Mouse (Mus musculus): ENCODE results near the gene 1500011B03Rik. TPM values are rescaled to one million over a fixed set of nuclear protein-coding genes. Genes with fewer than 3 reads are reported as not detected.

Gene 1500011B03Rik
- polyA plus RNA-seq, 1 experiment: 53.8 TPM

- H3K36me3 ChIP-seq (ENCODE audit: control insufficient read depth, insufficient read depth, low read length): no peaks in the 10 kb centered on the region
- WGBS: 87% methylated on average over 12 of the region's 12 CpGs
- H3K27ac ChIP-seq (ENCODE audit: control insufficient read depth, insufficient read depth, low read length): no peak overlapping the region
- no peak for DNase-seq
- no peaks in the 10 kb centered on the region for H3K27me3 ChIP-seq (ENCODE audit: control insufficient read depth, insufficient read depth, low read length)
- TF ChIP-seq CTCF (IDR thresholded peaks at IDR 0.05; ENCODE audit: borderline replicate concordance, control insufficient read depth, extremely low read depth, insufficient read depth, low read length, poor library complexity) (no peak), POLR2A (IDR thresholded peaks at IDR 0.05; ENCODE audit: control insufficient read depth, extremely low read depth, insufficient read depth, low read length, poor library complexity) (no peak)
- peaks cover 13% of the 10 kb centered on the region for H3K4me1 ChIP-seq (replicated peaks; ENCODE audit: control insufficient read depth, insufficient read depth, low read length)
- H3K4me3 ChIP-seq (ENCODE audit: control insufficient read depth, insufficient read depth, low read length): no peak overlapping the region
Observed at GRCm38 (mm10) chr5:114827427-114827826, 4.2 kb upstream of the 1500011B03Rik start.

GRCm38 (mm10) chr5:114825978-114826691 lies 2.9 kb upstream of the 1500011B03Rik start:
- H3K4me3 ChIP-seq (ENCODE audit: control insufficient read depth, insufficient read depth, low read length): peak overlapping the region; percentile 49
- peaks cover 13% of the 10 kb centered on the region for H3K4me1 ChIP-seq (replicated peaks; ENCODE audit: control insufficient read depth, insufficient read depth, low read length)
- 12% methylated on average over 27 of the region's 27 CpGs for WGBS
- H3K27ac ChIP-seq (ENCODE audit: control insufficient read depth, insufficient read depth, low read length): peak overlapping the region; percentile 53; the same call in 1 of the 2 replicates
- no peak for TF ChIP-seq CTCF (IDR thresholded peaks at IDR 0.05; ENCODE audit: borderline replicate concordance, control insufficient read depth, extremely low read depth, insufficient read depth, low read length, poor library complexity)
- TF ChIP-seq POLR2A (IDR thresholded peaks at IDR 0.05; ENCODE audit: control insufficient read depth, extremely low read depth, insufficient read depth, low read length, poor library complexity): no peak
- H3K27me3 ChIP-seq (ENCODE audit: control insufficient read depth, insufficient read depth, low read length): no peaks in the 10 kb centered on the region
- peak; percentile 82 for DNase-seq
- H3K36me3 ChIP-seq (ENCODE audit: control insufficient read depth, insufficient read depth, low read length): no peaks in the 10 kb centered on the region

GRCm38 (mm10) chr5:114824197-114824596 lies 929 bp upstream of the 1500011B03Rik start:
- TF ChIP-seq CTCF (IDR thresholded peaks at IDR 0.05; ENCODE audit: borderline replicate concordance, control insufficient read depth, extremely low read depth, insufficient read depth, low read length, poor library complexity): peak; percentile 96; the same call in 1 of the 2 replicates
- no peak for TF ChIP-seq POLR2A (IDR thresholded peaks at IDR 0.05; ENCODE audit: control insufficient read depth, extremely low read depth, insufficient read depth, low read length, poor library complexity)
- peaks cover 13% of the 10 kb centered on the region for H3K4me1 ChIP-seq (replicated peaks; ENCODE audit: control insufficient read depth, insufficient read depth, low read length)
- H3K27ac ChIP-seq (ENCODE audit: control insufficient read depth, insufficient read depth, low read length): no peak overlapping the region
- peak; percentile 48 for DNase-seq
- no peaks in the 10 kb centered on the region for H3K36me3 ChIP-seq (ENCODE audit: control insufficient read depth, insufficient read depth, low read length)
- WGBS: 8% methylated on average over 9 of the region's 9 CpGs
- H3K4me3 ChIP-seq (ENCODE audit: control insufficient read depth, insufficient read depth, low read length): no peak overlapping the region
- H3K27me3 ChIP-seq (ENCODE audit: control insufficient read depth, insufficient read depth, low read length): no peaks in the 10 kb centered on the region

- H3K27me3 ChIP-seq (ENCODE audit: control insufficient read depth, insufficient read depth, low read length): no peaks in the 10 kb centered on the region
- H3K4me3 ChIP-seq (ENCODE audit: control insufficient read depth, insufficient read depth, low read length): no peak overlapping the region
- no peaks in the 10 kb centered on the region; the same call in 1 of the 2 replicates for H3K4me1 ChIP-seq (replicated peaks; ENCODE audit: control insufficient read depth, insufficient read depth, low read length)
- DNase-seq: no peak
- 80% methylated on average over 11 of the region's 11 CpGs for WGBS
- no peaks in the 10 kb centered on the region for H3K36me3 ChIP-seq (ENCODE audit: control insufficient read depth, insufficient read depth, low read length)
- TF ChIP-seq POLR2A (IDR thresholded peaks at IDR 0.05; ENCODE audit: control insufficient read depth, extremely low read depth, insufficient read depth, low read length, poor library complexity) (no peak), CTCF (IDR thresholded peaks at IDR 0.05; ENCODE audit: borderline replicate concordance, control insufficient read depth, extremely low read depth, insufficient read depth, low read length, poor library complexity) (no peak)
- H3K27ac ChIP-seq (ENCODE audit: control insufficient read depth, insufficient read depth, low read length): no peak overlapping the region
Observed at GRCm38 (mm10) chr5:114818124-114818523, 5.1 kb downstream of the 1500011B03Rik start.

- H3K4me1 ChIP-seq (replicated peaks; ENCODE audit: control insufficient read depth, insufficient read depth, low read length): peaks cover 4% of the 10 kb centered on the region
- no peak overlapping the region for H3K27ac ChIP-seq (ENCODE audit: control insufficient read depth, insufficient read depth, low read length)
- H3K27me3 ChIP-seq (ENCODE audit: control insufficient read depth, insufficient read depth, low read length): no peaks in the 10 kb centered on the region
- TF ChIP-seq POLR2A (IDR thresholded peaks at IDR 0.05; ENCODE audit: control insufficient read depth, extremely low read depth, insufficient read depth, low read length, poor library complexity): no peak
- TF ChIP-seq CTCF (IDR thresholded peaks at IDR 0.05; ENCODE audit: borderline replicate concordance, control insufficient read depth, extremely low read depth, insufficient read depth, low read length, poor library complexity): no peak
- H3K36me3 ChIP-seq (ENCODE audit: control insufficient read depth, insufficient read depth, low read length): no peaks in the 10 kb centered on the region
- WGBS: 85% methylated on average over 6 of the region's 6 CpGs
- no peak for DNase-seq
- H3K4me3 ChIP-seq (ENCODE audit: control insufficient read depth, insufficient read depth, low read length): no peak overlapping the region
Observed at GRCm38 (mm10) chr5:114816599-114816998, 6.7 kb downstream of the 1500011B03Rik start.

- Histone ChIP-seq H3K4me1 (replicated peaks; ENCODE audit: control insufficient read depth, insufficient read depth, low read length) (peaks cover 4% of the 10 kb centered on the region), H3K27me3 (ENCODE audit: control insufficient read depth, insufficient read depth, low read length) (no peaks in the 10 kb centered on the region), H3K27ac (ENCODE audit: control insufficient read depth, insufficient read depth, low read length) (no peak overlapping the region), H3K36me3 (ENCODE audit: control insufficient read depth, insufficient read depth, low read length) (no peaks in the 10 kb centered on the region), H3K4me3 (ENCODE audit: control insufficient read depth, insufficient read depth, low read length) (peak overlapping the region; percentile 96)
- peak; percentile 84 for DNase-seq
- under 1% methylated on average over 50 of the region's 50 CpGs for WGBS
- no peak for TF ChIP-seq CTCF (IDR thresholded peaks at IDR 0.05; ENCODE audit: borderline replicate concordance, control insufficient read depth, extremely low read depth, insufficient read depth, low read length, poor library complexity)
- TF ChIP-seq POLR2A (IDR thresholded peaks at IDR 0.05; ENCODE audit: control insufficient read depth, extremely low read depth, insufficient read depth, low read length, poor library complexity): peak; percentile 62
Observed at GRCm38 (mm10) chr5:114813525-114814181, 9.6 kb downstream of the 1500011B03Rik start.
